Mouse (Mus musculus) mouse embryonic stem cell (cell line): ENCODE measurements around the gene Cog5.
"Not testable (repeated sequence)": the region's sequence is repeated elsewhere in the genome, so short reads cannot be mapped to it uniquely, and the experiment has no call there.

Experiments
- in situ Hi-C, 2 experiments: fragments of 300-500 bp; cut with MboI; formaldehyde crosslinking; loops; 1 replicate in 1 of 2; 3 replicates in 1 of 2; pipeline ENCODE4 v1.14.3; 2019 to 2020; ENCODE audit warnings: low sequenced_read_pairs in 2 of 2, low pct_unique_long_range_greater_than_20kb in 1 of 2, mixed read lengths in 1 of 2; ENCODE audit not compliant: unreplicated experiment in 1 of 2

Cog5 gene

GRCm38 (mm10) chr12:31654197-31654964 is at the start of gene Cog5, which contains the start of gene Dus4l:
Gene Cog5, plus strand, starts transcription at chr12:31654869.
Gene Dus4l, minus strand, starts transcription at chr12:31654826.
- in situ Hi-C loops: no loop called here

DNA sequence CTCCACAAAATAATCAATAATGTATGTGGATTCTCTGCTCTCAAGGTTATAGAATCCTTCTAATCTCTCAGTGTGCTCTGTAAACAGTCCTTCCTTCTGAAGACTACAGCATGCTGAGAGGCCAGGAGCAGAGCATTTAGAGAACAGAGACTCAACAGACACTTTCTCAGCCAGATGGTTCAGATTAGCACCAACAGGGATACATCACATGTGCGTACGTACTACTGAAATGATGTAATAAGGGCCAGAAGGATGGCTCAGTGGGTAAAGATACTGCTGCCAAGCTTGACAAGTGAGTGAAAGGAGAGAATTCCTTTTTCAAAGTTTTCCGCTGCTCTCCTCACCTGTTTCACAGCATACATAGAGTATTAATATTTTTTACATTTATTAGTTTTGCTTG is 49.8 kb upstream of the Cog5 start:
- in situ Hi-C loops: no loop called here

GRCm38 (mm10) chr12:31608138-31608537 is 46.5 kb upstream of the Cog5 start:
- in situ Hi-C loops: no loop called here

DNA sequence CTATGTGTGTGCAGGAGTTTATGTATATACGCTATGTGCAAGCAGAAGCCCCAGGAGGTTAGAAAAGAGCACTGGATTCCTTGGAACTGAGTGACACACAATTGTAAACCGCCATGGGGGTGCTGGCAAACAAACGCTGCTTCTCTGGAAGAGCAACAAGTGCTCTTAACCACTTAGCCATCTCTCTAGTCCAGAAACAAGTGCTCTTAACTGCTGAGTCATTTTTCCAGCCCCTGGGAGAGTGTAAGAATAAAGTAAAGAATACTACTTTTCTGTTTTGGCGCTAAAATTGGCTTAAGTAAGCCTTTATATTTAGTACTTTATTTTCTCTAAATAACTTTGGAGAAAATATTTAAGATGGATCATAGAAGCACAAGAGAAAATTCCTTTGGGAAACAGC is 41.3 kb upstream of the Cog5 start:
- in situ Hi-C loops: no loop called here

DNA sequence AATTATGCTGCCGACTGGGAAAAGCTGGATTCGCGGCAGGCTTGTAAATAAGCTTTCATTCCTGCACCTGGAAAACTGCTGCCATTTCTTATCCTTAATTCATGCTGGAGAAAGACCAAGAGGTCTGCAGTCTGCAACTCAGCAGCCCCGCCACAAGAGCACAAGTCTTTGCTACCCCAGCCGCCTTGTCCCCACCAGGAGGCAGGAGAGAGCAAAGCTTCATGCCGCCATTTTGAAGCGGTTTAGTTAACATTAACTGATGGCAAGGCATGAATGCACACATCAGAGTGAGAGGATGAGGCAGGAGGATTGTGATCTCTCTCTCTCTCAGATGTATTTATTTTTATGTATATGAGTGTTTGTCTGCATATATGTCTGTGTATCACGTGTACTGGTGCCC is 34.6 kb upstream of the Cog5 start:
- in situ Hi-C loops: no loop called here

DNA sequence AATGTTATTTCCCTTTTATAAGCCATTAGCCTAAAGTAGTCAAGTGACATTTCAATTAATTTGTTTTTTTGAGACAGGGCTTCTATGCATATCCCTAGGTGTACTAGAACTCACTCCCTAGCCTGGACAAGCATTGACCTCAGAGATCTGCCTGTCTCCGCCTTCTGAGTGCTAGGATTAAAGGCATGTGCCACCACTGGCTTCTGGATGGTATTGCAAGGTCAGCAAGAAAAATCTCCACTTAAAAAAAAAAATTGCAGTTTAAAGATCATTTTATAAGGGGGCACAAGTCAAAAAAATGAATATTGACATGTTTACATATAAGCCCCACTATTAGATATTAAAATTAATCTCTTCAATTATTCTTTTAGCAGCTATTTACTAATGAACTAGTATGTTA is 29.7 kb upstream of the Cog5 start:
- in situ Hi-C loops: no loop called here

- in situ Hi-C loops: not testable (repeated sequence)
Observed at GRCm38 (mm10) chr12:31628396-31628795, 26.3 kb upstream of the Cog5 start.

GRCm38 (mm10) chr12:31633970-31634342 is 20.7 kb upstream of the Cog5 start:
- in situ Hi-C loops: no loop called here

- in situ Hi-C loops: no loop called here
Observed at GRCm38 (mm10) chr12:31634343-31635239, 20.1 kb upstream of the Cog5 start, which contains the start of gene Bcap29. Gene Bcap29, minus strand, starts transcription at chr12:31634658.

DNA sequence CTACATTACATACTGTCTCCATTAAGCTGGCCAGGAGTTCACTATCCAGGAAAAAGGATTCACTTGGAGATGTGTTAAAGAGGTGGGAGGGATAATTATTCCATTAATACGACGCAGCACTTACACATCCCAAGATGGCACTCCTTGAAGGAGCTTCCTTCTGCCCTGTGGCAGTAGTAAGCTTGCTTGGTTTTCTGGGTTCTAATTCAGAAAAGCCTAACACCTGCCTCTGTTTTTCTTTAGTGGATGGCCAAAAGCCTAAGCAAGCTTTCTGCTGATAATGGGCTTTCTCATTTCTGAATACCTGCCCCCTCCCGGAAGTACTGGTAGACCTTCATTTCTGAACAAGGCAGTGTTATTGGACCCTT is 19.4 kb upstream of the Cog5 start:
- in situ Hi-C loops: no loop called here

DNA sequence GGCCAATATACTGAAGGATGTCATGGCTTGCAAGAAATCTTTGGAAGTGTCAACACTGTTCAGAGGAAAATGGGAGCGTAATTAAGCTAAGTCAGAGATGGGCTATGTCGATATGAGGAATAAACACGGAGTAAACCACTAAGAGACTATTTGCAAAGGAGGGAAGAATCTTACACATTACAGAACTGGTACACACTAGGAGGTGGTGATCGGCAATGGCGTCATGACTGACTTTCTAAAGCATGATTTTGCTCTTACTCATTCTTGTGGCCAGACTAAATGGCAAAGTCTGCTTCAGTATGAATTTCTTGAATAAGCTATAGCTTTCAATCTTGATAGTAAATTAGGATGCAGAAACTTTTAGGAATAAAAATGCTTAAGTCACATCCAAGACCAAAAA is 1.1 kb upstream of the Cog5 start:
- in situ Hi-C loops: no loop called here

DNA sequence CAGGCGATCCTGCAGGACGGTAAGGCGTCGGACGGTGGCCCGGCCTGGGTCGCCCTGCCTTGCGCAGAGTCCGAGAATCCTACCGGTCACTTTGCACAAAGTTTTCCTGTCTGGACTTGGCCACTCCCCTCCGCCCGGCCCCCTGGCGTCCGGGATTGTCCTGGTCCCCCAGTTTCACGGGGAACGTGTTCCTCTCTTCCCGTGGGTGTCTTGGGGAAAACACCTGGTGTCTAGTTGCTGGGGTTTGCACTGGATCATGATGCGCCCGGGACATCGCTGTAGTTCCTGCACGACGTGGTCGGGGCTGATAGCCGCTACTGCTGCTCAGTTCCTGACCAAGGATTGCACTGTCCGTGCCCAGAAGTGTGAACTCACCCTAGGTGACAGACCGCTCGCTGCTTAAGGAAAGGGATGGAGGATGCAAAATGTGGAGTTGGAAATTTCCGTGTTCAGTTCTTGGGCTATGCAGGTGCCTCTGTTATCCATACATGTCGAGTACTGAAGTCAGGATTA is 352 bp downstream of the Cog5 start:
- in situ Hi-C loops: no loop called here

GRCm38 (mm10) chr12:31656841-31657240 is 2.2 kb downstream of the Cog5 start:
- in situ Hi-C loops: no loop called here

DNA sequence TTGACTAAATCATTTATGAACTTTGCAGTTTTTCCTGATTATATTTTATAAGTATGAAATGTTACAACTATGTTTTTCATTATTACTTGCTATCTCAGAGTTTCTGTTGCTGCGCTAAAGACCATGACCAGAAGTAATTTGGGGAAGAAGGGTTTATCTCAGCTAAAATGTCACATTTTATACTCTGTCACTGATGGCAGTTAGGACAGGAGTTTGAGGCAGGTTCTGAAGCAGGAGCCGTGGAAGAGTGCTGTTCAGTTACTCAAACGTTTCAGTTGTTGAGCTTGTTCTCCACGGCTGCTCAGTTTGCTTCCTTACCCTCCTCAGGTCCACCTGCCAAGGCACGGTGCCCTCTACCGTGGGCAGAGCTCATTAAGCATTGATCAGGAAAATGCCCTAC is 11.3 kb downstream of the Cog5 start:
- in situ Hi-C loops: no loop called here

GRCm38 (mm10) chr12:31667187-31667586 is 12.5 kb downstream of the Cog5 start:
- in situ Hi-C loops: no loop called here

- in situ Hi-C loops: no loop called here
Observed at GRCm38 (mm10) chr12:31686679-31687078, 32.0 kb downstream of the Cog5 start.

DNA sequence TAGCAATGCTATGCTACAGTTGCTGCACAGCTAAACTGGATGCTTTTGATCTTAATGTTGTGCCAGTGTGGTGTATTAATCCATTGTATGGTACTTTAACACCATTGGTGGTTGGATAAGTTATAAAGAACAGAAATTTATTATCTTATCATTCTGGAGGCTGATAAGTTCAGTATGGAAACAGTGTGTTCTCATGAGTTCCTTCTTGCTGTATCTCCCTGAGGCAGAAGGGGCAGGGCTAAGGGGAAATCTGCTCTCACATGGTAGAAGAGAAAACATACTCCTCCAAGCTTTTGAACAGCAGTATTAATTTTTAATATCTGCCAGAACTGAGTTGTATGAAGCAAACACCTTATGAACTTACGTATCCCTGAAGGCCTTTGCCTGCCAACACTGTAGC is 38.6 kb downstream of the Cog5 start:
- in situ Hi-C loops: no loop called here

DNA sequence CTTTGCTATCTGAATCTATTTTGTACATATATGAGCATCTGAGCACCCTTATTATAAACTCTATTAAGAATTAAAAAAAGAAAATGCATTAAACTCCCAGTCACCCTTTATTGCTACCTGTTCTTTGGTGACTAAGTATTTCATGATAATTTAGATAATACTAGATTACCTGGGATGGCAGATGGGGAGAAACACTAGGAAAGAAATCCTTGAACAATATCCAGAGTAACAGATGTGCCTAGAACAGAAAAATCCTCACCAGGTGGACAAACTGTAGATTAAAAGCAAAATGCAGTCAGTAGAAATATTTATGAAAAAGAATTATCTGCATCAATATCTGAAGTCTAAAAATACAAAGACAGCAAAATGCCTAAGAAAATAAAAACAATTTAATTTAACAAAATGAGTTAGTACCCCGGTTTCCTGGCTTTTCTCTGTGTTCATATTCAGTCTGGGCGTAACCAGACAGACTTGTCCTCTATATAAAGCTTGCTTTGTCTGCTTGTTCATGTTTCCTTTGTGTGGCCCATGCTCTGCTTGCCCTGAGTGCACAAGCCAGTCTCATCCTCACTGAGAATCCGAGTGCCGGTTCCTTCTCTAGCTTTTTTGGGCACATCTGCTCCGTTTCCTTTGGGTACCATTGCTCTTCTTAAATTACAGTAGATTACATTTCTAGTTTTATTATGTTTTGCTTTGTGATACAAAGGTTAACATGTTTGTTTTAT is 46.1 kb downstream of the Cog5 start:
- in situ Hi-C loops: loop anchor here in 1 of 2 experiments (25.0 kb wide), 1 partner anchor 188 kb away; no protein-coding TSS in a partner anchor

- in situ Hi-C loops: loop anchor here in 1 of 2 experiments (25.0 kb wide), 1 partner anchor 189 kb away; no protein-coding TSS in a partner anchor
Observed at GRCm38 (mm10) chr12:31701411-31701810, 46.7 kb downstream of the Cog5 start.
